Mouse (Mus musculus) layer of hippocampus, postnatal 10 days (tissue): ENCODE measurements around the gene Add3. TPM values are rescaled to one million over a fixed set of nuclear protein-coding genes. Genes with fewer than 3 reads are reported as not detected.

ENCODE experiments used
- total RNA-seq, 2 experiments: library from RNA; stranded (reverse); gene quantifications; 2 replicates each; pipeline ENCODE4 v1.2.3; 2021

The Add3 gene
- total RNA-seq, 2 experiments from 2014 or later: 120 to 122 TPM

Other genes with a start within 250 kb of the Add3 start
- gene Xpnpep1, start 100.2 kb upstream of the Add3 start, total RNA-seq: 100 to 1,000 TPM; 127 to 128 TPM
- gene Mxi1, start 170.1 kb downstream of the Add3 start, total RNA-seq: 10 to 100 TPM; 52.0 to 57.0 TPM
- not detected for gene Gm10197, start 231.3 kb downstream of the Add3 start, total RNA-seq